Mouse (Mus musculus): Measurements from ENCODE around the gene Grin2b.
"Not testable (repeated sequence)": the region's sequence is repeated elsewhere in the genome, so short reads cannot be mapped to it uniquely, and the experiment has no call there.

The Grin2b gene

DNA sequence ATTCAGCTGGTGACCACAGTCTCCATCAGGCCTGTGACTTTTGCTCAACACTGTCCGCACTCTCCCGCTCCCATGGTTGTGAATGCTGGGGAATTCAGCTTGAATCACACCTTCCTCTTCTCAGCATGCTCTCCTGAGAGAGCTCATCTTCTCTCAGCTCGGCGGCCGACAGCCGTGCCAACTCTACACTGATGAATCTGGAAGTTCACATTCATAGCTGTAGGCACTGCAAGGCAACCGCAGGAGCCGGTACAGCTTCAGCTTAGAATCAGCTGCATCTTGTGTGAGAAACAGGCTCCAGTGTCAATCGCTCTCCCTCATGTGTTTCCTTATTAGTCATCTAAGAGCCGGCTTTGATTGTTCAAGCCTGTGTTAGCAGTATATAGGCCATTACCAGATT lies 272.9 kb downstream of the Grin2b start:
- DNase-seq (ENCODE audit: low spot score in 2 of 2): peak; percentile 65 to 82

- peak; percentile 73 to 83 for DNase-seq (ENCODE audit: low spot score in 2 of 2)
These were observed 274.1 kb downstream of the Grin2b start for GRCm38 (mm10) chr6:135899225-135899624.

DNA sequence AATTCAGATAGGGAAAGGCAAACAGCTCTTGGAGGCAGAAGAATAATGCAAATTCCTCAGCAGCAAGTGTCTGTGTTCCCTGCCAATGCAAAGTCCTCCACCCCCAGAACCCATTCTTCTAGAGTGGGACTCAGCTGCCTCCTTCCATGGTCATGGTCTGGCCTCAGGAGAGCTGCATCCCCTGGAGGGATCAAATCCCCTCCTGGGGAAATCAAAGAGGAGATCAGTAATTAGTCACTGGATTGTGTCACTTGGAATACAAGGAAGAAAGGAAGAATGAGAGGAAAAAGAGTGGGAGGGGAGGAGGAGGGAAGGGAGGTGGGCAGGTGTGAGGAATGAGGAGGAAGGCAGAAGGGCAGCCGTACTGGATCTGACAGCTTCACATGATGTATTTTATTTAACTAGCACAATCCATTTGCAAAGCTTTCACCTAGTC lies 278.5 kb downstream of the Grin2b start:
- peak in 1 of 2 experiments; percentile 62 for DNase-seq (ENCODE audit: low spot score in 2 of 2)

DNA sequence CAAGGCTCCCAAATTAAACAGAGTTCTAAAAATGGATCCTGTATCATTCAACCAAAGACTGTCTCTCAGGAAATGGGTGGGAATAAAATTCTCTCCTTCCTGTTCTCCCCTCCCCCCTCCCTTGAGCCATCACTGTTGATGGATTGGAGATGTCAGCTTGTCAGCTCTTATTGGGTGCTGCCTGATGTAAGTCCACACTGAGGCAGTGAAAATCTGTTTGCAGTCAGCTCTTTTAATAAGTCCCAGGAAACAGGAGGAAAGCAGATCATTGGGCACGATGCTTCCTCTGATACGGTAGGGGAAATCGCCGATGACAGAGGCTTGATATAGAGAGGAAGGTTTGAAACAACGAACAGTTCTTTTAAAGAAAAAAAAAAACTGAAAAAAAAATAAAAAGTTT lies 290.7 kb downstream of the Grin2b start:
- no peak for DNase-seq (ENCODE audit: low spot score in 2 of 2)

- DNase-seq (ENCODE audit: low spot score in 2 of 2): no peak
These were observed 297.1 kb downstream of the Grin2b start for GRCm38 (mm10) chr6:135876163-135876726.

DNA sequence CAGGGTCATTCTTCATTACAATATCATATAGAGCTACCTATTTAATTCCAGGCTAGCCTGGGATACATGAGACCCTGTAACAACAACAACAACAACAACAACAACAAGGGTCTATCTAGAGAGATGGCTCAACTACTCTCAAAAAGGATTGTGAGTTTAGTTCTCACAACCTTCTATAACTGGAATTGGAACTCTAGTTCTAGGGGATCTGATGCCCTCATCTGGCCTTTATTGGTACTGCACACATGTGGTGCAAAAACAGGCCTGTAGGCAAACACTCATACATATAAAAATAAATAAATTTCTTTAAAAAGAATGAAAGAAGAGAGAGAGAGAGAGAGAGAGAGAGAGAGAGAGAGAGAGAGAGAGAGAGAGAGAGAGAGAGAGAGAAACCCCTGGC lies 298.7 kb downstream of the Grin2b start:
- no peak for DNase-seq (ENCODE audit: low spot score in 2 of 2)

DNA sequence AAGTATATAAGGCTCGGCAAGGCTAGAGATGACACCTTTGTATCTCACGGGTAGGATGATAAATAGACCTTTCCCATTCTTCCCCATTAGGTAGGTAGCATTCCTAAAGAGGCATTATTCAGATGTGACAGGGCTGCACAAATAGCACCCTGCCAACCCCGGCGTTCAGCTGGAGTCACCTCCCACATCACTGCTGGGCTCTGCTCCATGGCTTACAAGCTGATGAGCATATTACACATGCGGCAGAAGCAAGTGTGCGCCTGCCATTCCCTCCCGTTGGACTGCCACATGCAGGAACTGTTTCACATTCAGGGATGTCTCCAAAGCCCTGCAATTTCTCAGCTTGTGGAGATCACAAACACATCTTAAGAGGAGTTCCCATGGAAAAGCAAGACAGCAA lies 307.5 kb downstream of the Grin2b start:
- peak; percentile 74 to 84 for DNase-seq (ENCODE audit: low spot score in 2 of 2)

DNA sequence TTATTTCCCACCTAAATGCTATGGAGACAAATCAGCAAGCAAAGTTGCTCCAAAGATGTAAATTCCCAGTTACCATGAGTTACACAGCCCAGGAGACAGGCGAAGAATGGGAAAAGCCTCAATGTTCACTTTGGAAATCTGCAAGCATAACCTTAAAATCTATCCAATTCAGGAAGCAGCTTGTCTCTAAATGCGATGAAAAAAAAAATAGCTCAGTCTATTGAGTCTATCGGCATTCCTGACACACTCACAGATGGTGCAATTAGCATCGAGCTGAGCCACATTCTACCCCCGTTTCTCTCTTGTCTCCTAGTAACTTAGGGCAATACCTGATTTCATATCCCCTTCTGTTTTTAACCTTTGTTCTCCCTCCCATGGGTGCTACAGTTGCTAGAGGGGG lies 309.3 kb downstream of the Grin2b start:
- peak in 1 of 2 experiments; percentile 61 for DNase-seq (ENCODE audit: low spot score in 2 of 2)

DNA sequence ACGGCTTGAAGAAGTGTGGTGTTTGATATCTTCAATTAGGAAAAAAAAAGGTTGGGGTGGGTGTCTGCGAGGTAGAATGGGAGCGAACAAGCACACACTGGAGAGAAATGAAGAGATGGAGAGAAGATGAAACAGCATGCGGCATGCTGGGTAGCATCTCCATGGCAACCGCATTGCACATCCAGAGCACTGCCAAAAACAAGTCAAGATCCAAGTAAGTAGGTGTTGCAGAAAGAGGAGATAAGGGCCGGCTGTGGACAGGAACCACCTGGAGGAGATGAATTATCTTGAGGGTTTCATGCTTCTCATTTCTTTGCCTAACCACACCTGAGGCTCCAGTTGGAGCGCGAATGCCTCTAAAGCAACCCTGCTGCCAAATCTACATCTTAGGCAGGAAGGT lies 313.8 kb downstream of the Grin2b start:
- DNase-seq (ENCODE audit: low spot score in 2 of 2): peak; percentile 75 to 88

DNA sequence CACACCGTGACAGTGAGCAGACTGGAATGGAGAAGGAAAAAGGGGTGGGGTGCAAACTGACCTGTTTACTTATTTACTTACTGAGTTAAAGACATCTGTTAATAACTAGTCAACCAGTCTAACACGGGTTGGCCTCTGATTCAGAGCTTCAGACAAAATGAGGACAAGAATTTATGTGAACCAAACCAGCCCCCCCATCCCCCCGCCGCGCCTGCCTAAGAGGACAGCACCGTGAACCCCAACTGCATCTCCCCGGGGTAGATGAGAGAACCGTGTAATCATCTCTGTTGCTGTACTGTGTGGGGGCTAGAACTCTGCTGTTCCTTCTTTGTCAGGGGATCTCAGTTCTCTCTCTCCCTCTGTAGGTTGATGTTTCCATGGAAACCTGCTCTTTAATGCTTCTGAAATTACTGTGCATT lies 319.1 kb downstream of the Grin2b start:
- DNase-seq (ENCODE audit: low spot score in 2 of 2): no peak

- DNase-seq (ENCODE audit: low spot score in 2 of 2): no peak
These were observed 329.6 kb downstream of the Grin2b start for GRCm38 (mm10) chr6:135843755-135844154.

DNA sequence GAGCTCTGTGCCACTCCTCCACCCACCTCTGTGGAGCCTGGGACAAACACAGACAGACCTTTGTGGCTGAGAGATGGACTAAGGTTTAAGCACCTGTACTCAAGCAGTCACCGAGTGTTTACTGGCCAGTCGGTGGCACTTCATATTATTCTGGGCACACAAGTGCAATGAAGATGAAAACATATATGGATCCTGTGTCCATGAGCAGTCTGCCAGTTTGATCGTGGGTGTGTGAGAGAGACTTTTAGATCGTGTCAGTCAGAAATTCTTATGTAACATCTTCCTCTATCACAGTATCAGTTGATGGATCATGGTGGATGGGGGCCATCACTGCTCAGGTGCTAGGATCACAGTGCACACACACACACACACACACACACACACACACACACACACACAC lies 337.0 kb downstream of the Grin2b start:
- no peak for DNase-seq (ENCODE audit: low spot score in 2 of 2)

DNA sequence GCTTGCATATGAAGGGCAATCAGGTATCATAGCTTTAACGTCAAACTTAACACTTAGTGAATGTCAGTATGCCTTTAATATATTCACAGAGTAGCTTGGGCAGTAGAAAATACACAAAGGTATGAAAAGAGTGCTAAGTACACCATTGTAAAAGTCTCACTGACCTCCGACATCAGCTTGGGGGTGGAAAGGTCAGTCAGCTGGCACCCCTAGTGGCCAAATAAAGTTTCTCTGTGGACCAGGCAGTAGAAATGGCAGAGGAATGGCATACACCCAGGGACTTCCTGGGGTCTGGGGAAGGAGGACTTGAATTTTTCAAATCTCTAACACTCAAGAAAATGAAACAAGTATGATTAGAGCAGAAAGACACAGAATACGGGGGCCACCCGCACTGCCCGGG lies 339.8 kb downstream of the Grin2b start:
- no peak for DNase-seq (ENCODE audit: low spot score in 2 of 2)

GRCm38 (mm10) chr6:135832041-135832440 lies 341.3 kb downstream of the Grin2b start:
- peak in 1 of 2 experiments; percentile 57 for DNase-seq (ENCODE audit: low spot score in 2 of 2)

DNA sequence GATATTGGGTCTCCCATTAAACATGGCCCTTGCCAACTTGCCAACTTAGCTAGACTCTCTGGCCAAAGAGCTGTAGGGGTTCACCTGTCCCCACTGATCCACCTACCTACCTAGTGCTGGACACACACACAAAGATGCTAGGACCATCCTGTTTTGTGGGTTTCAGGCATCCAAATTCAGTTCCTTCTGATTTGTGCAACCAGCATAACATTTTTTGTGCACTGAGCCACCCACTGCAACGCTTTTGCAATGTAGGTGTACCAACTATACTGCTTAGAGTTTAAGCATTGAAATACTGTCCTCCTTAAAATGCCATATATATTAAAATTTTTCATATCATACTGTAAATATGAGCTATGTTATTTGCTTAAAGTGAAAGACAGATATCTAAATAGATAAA lies 342.3 kb downstream of the Grin2b start:
- DNase-seq (ENCODE audit: low spot score in 2 of 2): no peak

- no peak for DNase-seq (ENCODE audit: low spot score in 2 of 2)
These were observed 343.9 kb downstream of the Grin2b start for GRCm38 (mm10) chr6:135829458-135829857.

DNA sequence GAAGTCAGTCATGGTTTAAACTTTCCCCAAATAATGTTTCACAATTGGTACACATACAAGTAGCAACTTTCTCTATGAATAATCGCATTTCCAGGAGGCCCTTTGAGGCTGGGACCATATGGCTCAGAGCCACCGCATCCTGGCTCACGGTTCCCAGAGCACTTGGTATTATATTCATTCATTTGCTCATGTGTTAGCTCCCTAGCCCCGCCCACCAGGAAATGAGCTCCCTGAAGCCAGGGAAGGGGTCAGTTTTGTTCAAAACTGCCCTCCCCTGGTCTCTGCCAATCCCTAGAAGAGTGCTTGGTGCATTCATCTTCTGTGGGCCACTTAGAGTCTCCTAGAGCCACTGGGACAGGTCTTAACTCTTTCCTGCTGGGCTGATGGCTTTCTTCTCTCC lies 344.3 kb downstream of the Grin2b start:
- no peak for DNase-seq (ENCODE audit: low spot score in 2 of 2)

DNA sequence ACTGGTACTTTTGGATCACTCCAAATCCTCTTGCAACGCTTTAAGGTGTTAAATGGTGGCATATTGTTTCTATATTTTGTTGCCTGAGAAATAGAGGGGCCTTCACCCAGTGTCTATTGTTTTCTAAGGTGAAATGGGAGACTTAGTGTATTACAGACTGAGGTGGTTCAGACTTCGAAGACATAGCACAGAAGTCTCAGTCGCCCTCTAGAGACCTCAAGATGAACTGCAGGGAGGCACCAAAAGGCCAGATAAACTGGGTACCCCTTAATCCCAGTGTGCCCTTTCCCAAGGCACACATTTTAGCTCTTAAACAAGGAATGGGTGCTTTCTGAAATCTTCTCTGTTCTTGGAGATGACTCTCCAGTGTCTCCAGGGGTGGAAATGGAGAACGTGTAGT lies 345.4 kb downstream of the Grin2b start:
- peak in 1 of 2 experiments; percentile 71 for DNase-seq (ENCODE audit: low spot score in 2 of 2)

DNA sequence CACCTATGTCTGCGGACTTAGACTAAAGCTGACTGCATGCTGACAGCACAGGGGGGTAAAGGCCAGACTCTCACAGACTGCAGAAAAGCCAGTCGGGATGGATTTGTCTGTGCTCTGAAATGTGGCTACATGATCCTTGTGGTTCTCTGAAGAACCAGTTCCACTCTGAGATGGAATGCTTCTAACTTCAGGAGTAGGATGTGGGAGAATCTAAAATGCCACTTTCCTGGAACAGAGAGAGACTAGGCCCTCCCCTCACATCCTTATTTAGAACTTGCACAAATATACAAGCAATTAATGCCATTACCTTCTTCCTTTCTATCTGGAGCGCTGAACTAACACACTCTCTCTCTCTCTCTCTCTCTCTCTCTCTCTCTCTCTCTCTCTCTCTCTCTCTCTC lies 346.0 kb downstream of the Grin2b start:
- no peak for DNase-seq (ENCODE audit: low spot score in 2 of 2)

DNA sequence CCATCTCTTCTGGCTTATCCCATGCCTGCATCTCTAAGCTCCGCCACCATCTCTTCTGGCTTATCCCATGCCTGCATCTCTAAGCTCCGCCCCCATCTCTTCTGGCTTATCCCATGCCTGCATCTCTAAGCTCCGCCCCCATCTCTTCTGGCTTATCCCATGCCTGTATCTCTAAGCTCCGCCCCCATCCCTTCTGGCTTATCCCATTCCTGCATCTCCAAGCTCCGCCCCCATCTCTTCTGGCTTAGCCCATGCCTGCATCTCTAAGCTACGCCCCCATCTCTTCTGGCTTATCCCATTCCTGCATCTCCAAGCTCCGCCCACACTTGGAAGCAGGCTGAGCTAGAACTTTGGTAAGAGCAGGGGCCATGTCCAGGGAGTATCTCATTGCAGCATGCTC lies 346.5 kb downstream of the Grin2b start:
- not testable (repeated sequence) for DNase-seq (ENCODE audit: low spot score in 2 of 2)

DNA sequence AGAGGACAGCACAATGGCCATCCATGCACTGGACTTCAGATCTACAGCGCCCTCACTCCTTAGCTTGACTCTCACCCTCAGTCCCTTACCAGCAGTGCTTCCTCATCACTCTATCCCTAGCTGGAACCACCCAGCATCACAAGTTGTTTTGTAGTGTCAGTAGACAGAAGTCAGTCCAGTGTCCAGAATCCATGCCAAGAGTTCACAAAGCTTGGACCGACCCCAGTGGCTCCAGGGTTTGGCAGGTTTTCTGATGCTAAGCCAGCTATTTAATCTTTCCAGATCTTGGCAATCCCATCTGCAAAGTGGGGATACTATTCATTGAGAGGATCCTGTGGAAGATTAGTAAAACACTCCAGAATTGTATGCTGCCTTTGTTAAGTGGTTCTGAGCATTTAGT lies 355.9 kb downstream of the Grin2b start:
- no peak for DNase-seq (ENCODE audit: low spot score in 2 of 2)

DNA sequence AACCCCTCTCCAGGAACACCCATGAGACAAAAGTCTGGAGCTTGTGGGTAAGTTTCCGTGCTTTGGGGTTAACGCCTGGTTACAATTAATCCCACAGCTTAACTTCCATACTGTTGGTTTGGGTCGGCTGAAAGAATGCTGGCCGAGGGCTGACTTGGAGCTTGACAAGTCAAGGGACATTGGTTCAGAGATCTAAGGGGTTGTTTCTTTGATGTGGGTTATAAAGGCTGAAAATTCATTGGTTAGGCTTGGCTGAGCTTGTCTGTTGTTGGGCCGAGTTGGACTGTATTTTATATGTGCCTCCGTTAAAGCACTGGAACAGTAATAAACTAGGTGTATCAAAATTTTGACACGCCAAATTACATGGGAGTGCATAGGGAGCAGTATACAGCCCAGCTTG lies 359.6 kb downstream of the Grin2b start:
- no peak for DNase-seq (ENCODE audit: low spot score in 2 of 2)

GRCm38 (mm10) chr6:135805436-135805835 lies 367.9 kb downstream of the Grin2b start:
- DNase-seq (ENCODE audit: low spot score in 2 of 2): no peak

DNA sequence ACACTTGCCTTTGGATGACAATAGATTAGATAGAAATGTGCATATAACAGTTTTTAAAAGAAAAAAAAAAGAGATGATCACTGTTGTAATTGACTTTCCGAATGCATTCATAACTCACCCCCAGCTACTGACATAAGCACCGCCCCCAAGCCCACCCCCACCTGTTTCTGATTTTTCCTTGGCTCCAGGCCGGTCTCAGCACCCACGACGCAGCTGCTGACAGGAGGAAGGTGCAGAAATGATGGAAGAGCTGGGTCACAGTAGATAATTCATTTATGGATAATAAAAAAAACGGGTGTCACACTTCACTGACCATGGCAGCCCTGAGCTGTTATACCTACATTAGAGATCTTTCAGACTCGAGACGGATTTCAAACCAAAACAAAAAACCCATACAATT lies 373.4 kb downstream of the Grin2b start:
- DNase-seq (ENCODE audit: low spot score in 2 of 2): no peak

Data from frontal cortex, postnatal 36 days (tissue).